Mouse (Mus musculus) left cerebral cortex, postnatal 4 days (tissue): Measurements from ENCODE around the gene Olfr1342. TPM values are rescaled to one million over a fixed set of nuclear protein-coding genes. Genes with fewer than 3 reads are reported as not detected.
A peak's percentile ranks its signal among the peaks of the same experiment; 100 is the strongest.

Source experiments
- DNase-seq: peaks from one replicate; pipeline ENCODE4 v3.0.0-alpha.2; 2022
- intact Hi-C: fragments of 180-260 bp; cut with DNase I; formaldehyde crosslinking; loops from one replicate; pipeline ENCODE4 v1.15.1; 2025
- total RNA-seq, 2 experiments: library from RNA; stranded (reverse); gene quantifications; 2 replicates each; pipeline ENCODE4 v1.2.3; 2021

Olfr1342 gene
- total RNA-seq, result not detected

DNA sequence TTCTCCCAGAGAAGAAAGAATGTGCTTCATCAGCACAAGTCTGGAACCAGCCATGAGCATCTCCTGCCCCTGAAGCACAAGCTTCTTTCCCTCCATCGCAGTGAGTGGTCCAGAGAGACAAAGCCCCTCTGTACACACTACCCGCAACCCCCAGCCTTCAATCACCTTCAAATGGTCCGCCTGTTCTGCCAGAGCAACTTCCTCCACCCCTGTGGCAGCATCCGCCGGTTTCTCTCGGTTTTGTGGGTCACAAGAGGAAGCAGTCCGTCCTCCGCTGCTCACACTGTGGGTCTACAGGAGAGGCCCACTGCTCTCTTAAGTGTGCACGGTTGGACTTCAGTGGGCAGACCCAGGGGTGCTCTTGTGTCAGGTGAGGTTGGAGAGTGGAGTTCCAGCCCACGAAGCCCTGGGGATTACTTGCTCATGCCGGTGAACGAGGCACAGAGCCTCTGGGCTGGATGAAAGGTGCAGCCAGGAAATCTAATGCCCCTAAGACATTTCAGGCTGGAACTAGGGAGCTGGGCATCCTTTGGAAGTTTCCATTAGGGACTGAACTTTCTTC, at the start of gene Olfr1342:
Gene Olfr1342 (minus strand): TSS at position 345 of the 562 bp plus-strand sequence.
- DNase-seq, result no peak
- intact Hi-C loops, result no loop called here

DNA sequence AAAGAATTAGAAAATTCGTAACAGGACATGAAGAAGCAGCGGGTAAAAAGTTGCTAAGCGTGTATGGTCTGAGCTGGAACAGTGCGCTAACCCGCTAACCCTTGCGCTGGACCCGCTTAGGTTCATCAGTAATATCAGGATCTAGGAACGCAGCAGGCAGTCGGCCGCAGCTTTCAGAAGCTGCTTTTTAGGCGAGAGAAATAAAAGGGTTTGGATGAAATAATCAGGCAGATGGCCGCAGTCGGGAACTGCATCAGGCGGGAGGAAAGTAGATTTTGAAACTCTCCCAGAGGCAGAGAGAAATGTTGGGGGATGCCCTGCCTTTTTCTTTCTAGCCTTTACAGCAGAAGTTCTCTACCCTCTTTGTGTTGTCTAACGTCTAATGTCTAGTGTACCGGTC, 49.3 kb upstream of the Olfr1342 start:
- intact Hi-C loops, result no loop called here
- DNase-seq, result peak; percentile 6

DNA sequence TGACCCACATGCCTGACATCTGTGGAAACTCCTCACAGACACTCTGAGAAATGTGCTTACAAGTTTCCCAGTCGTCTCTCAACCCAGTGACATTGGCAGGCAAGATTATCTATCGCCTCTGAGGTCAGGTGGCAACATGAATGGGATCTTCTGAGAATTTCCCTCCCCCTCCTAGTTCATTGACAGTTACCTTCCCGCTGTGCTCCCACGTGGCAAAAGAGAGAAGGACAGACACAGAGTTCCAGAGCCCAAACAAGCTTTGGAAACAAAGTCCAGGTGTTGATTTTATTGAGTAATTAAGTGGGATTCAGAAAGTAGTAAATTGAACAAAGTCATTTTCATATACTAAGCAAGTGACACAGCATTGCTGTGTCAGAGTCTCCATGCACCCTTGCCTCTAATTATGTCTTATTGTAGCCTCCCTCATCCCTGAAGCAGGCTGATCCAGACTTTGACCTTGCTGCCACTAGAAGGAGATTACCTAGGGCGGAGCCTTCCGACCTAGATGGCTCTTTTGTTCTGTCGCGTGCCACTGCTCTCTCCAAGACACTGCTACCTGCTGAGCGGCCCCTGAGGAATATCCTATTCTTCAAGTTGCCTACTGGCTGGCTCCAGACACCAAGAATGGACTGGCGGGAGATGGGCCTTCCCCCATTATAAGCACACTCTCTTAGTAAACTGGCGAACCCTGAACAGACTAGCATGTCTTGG, 48.6 kb upstream of the Olfr1342 start:
- intact Hi-C loops, result no loop called here
- DNase-seq, result no peak

DNA sequence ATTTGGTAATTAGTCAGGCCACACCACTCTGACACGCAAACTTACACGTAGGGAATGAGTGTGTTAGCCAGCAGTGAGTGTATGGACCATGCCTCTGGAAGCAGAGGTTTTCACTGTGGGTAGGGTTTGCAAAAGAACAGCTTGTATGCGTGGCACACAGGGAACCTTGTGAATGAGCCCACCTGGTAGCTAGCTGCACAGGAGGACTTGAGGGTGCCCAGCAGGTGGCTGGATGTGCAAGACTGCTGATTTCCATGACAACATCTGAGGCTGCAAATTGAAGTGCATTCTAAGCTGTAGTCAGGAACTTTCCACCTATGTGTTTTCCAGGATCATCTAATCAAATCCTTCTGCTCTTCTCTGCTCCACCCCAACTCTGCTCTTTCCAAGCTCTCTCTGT, 47.0 kb upstream of the Olfr1342 start:
- DNase-seq, result no peak
- intact Hi-C loops, result loop anchor here (10.0 kb wide), 1 partner anchor 45 kb away; the partner anchor contains the start of gene Olfr1337

DNA sequence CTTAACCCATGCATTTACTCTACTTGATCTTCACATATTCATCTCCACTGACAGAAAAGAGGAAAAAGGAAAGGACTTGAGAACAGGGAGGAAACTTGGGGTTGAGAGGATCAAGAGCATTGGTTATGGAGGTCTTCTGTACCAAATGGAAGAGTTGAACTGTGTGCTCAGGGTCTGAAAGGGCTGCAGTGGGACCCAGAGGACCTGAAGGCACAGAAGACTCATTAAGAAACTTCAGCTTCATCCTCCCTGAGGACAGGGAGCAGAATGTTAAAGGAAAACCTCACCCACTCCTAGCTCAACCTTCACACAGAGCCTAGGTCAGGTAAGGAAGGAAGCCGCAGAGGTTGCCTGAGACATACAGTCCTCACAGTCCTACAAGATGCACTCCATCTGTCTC, 39.3 kb upstream of the Olfr1342 start, which contains the start of gene Olfr1339:
Gene Olfr1339 (plus strand): TSS at position 301 of the 400 bp plus-strand sequence.
- DNase-seq, result no peak
- intact Hi-C loops, result loop anchor here (10.0 kb wide), 1 partner anchor 53 kb away; the partner anchor contains the start of gene Olfr1337

DNA sequence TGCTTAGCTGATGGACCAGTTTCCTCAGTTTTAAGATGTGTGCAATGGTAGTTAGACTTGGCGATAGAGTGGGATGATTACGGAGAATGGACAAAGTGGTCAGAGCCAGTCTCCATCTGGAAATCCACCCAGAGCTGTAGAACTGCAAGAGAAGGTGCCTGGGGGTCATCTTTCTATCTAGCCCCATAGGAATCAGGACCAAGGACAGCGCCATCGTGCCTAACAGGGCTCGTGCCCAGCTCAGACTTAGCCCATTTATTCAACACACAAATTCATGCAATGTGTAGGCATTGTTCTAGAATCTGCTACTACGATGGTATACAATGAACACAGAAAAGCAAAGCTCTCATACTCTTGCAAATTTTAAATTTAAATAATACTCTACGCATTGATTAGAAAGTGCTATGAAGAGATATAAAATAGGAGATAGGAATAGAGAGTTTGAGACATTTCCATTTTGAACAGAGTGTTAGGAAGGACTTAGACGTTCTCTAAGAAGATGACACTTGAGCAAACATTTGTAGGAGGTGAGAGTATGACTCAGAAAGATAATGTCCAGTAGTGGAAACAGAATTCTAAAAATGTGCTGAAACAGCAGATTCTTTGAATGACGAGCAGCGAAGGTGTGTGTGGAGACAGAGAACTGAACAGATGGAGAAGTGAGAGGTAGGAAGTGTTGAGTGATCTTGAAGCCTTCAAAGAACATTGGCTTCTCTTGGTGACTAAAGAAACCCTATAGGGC, 29.4 kb upstream of the Olfr1342 start:
- no peak for DNase-seq
- intact Hi-C loops, result no loop called here

DNA sequence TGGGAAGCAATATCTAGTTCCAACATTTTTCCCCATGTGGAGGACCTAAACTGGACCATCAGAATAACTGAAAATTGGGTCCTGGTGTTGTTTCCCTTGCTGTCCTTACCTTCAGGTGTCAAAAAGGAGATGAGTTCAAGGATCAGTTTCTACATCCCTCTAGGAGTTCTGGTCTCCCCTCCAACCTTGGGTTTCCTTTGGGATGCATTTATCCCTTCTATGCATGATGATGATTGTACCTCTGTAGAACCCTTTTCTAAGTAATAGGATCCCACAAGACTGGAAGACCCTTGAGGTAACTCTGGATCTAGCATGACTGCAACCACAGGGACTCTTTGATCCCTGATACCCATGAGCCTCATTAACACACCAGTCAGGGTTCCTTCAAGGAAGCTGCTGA, 27.3 kb upstream of the Olfr1342 start, which contains the start of gene Olfr1340:
Gene Olfr1340 (plus strand): TSS at position 301 of the 400 bp plus-strand sequence.
- no peak for DNase-seq
- intact Hi-C loops, result no loop called here

DNA sequence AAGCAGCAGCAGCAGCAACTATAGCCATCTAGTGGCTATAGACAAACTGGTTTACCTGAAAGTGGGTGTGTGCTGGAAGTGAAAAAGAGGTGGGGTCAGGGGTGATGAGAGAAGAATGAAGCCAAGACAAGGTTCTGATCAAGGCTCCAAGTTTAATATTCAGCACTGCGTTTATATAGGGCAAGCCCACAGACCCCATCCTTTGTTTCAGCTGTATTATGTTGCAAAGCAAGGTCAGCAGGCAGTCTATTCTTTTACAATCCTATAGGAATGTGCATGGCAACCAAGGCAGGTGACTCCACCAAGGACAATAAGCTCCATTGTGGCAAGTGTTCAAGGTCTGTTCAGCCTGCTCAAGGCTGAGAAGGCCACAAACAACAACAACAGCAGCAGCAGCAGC, 19.1 kb upstream of the Olfr1342 start:
- intact Hi-C loops, result no loop called here
- DNase-seq, result no peak

DNA sequence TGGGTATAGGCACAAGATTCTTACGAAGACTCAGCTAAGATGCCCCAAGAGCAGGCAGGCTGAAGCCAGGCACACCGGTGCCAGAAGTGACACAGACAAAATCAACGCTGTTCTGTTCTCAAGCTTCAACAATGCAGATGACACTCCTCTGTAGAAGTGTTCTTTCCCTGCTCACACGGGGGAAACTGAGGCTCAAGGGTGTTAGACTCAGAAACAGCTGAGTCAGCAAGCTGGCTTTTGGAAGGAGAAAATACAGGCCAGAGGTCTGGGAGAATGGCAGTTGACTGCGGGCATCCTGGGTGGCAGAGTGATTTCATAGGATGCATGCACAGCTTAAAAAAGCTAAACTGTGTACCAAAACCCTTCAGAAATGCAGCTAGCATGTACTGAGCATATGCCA, 15.5 kb upstream of the Olfr1342 start:
- no peak for DNase-seq
- intact Hi-C loops, result no loop called here

DNA sequence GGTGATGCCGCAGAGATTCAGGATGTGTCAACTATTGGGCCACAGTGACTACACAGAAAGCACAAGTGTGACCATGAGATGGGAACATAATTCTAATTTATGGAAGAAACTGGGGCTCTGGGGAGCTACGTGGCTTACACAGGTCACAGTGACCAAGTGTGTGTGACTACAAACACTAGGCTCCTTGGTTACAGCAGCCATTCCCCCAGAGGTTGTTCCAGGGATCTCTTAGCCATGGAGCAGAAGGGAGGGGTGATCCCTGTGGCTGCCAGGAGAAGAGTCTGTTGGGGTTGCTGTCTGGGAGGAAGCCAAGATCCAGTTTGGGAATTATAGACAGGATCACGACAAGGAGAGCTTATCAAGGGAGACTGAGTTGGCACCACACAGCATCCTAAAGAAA, 10.7 kb upstream of the Olfr1342 start, which contains the start of gene Olfr1341:
Gene Olfr1341 (plus strand): TSS at position 301 of the 400 bp plus-strand sequence.
- intact Hi-C loops, result no loop called here
- no peak for DNase-seq

DNA sequence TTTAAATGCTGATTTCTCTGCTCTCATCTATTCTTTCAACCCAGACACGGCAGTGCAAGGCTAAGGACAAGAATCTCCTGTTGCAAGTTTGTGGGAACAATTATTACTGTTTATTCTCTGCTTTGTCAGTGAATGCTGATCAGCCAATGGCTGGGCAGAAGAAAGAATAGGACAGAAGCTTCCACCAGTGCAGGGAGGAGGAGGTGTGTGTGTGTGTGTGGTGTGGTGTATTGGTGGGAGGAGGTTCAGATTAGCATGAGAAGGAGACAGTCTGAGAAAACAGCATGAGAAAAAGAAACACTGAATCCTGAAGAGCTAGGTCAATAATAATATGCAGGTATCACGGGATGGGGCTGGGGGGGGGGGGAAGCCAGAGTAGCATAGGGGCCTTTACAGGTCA, 1.3 kb upstream of the Olfr1342 start:
- DNase-seq, result no peak
- intact Hi-C loops, result no loop called here

DNA sequence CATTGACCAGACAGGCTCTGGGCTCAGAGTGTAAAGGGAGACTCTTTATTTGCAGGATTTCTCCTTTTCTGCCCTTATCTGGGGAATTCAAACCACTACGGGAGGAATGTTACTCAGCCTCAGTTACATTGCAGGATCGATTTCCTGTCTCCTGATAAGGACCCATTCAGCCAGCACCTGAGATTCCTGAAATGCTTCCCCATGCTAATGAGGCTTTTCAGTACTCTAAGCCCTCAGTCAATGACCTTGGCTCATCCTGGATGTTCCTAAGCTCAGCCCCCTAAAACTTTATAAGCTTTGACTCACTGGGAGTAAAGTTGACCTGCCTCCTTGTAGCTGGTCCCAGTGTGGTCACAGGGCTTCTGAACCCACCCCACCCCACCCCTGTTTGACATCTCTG, 5.5 kb downstream of the Olfr1342 start:
- DNase-seq, result no peak
- intact Hi-C loops, result no loop called here

DNA sequence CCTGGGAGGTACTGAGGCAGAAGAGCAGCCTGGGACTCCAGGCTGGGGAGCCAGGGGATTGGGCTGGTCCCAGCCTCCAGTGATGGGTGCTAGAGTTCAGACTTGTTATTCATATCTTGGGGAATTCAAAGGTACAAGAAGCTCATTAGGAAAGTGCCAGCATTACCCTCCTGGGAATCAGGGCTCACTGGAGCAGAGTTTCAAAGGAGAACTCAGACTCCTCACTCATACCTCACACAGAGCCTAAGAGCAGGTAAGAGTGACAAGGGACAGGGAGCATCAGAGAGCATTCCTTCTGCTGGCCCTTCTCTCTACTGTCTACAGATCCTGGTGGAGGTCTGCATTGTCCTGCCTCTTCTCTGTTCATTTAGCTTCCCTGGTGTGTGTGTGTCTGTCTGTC, 33.9 kb downstream of the Olfr1342 start, which contains the start of gene Olfr62:
Gene Olfr62 (plus strand): TSS at position 301 of the 400 bp plus-strand sequence.
- DNase-seq, result no peak
- intact Hi-C loops, result no loop called here

DNA sequence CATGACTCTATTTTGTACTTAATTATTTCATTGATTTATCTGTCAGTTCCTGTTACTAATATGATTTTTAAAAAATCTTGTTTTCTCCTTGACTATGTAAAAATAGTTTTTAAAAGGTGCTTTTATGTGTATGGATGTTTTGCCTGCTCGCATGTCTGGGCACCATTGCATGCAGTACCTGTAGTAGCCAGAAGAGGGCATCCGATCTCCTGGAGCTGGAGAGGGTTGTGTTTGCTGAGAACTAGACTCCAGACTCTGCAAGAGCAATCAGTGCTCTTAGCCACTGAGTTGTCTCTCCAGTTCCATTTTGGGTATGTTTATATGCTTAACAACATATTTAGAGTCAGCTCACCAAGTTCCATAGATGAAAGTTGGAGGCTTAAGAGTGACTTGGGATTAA, 47.3 kb downstream of the Olfr1342 start:
- intact Hi-C loops, result loop anchor here (5.0 kb wide), 1 partner anchor 347 kb away; no protein-coding TSS in a partner anchor
- DNase-seq, result peak; percentile 64

DNA sequence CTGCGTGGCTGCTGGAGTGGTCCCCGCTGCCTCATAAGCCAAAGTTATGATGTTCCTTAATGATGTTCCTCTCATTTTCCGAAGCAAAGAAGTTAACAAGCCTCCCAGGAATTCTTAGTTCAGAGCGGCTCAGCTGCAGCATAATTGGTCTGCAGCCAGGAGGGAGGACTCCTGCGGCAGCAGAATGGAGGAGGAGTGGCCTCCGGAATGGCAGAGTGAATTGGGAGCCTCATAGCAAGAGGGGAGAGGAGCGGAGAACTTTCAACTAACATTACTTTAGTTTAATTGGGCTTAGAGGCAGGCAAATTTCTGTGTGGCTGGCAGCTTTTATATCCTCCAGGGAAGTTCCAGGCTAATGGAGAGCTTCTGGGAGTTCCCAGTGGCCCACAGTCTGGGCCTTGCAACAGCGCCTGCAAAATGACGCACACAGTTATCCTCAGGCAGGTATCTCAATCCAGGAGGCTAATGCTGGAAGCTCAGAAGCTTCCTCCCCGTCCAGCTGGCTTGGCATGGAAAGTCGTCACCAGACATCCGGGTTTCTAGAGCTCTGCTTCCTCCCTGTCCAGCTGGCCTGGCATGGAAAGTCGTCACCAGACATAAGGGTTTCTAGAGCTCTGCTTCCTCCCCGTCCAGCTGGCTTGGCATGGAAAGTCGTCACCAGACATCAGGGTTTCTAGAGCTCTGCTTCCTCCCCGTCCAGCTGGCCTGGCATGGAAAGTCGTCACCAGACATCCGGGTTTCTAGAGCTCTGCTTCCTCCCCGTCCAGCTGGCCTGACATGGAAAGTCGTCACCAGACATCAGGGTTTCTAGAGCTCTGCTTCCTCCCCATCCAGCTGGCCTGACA, 50.0 kb downstream of the Olfr1342 start:
- intact Hi-C loops, result no loop called here
- DNase-seq, result peak; percentile 17

Other genes starting within 250 kb of the Olfr1342 start
- gene Mpl, start 235.2 kb downstream of the Olfr1342 start, total RNA-seq, result not detected
- 10 to 100 TPM; 14.4 to 15.2 TPM for gene Tie1, start 202.7 kb downstream of the Olfr1342 start, total RNA-seq
- gene 2610528J11Rik, start 165.8 kb downstream of the Olfr1342 start, total RNA-seq, result under 1 TPM in 1 of 2 experiments, not detected in 1; 0.38 TPM
- gene Tmem125, start 148.7 kb downstream of the Olfr1342 start, total RNA-seq, result 1 to 10 TPM in 1 of 2 experiments, under 1 TPM in 1; 0.34 to 1.0 TPM
- gene Cfap57, start 72.0 kb downstream of the Olfr1342 start, total RNA-seq, result 1 to 10 TPM in 1 of 2 experiments, under 1 TPM in 1; 0.97 to 1.3 TPM
- gene Ebna1bp2, start 72.0 kb downstream of the Olfr1342 start, total RNA-seq, result 10 to 100 TPM; 72.4 to 76.5 TPM
- not detected for gene Olfr62, start 33.8 kb downstream of the Olfr1342 start, total RNA-seq
- gene Olfr1341, start 10.8 kb upstream of the Olfr1342 start, total RNA-seq, result not detected
- not detected for gene Olfr1340, start 27.4 kb upstream of the Olfr1342 start, total RNA-seq
- not detected for gene Olfr1339, start 39.4 kb upstream of the Olfr1342 start, total RNA-seq
- not detected for gene Olfr1338, start 66.0 kb upstream of the Olfr1342 start, total RNA-seq
- gene Olfr1337, start 89.8 kb upstream of the Olfr1342 start, total RNA-seq, result not detected
- gene Olfr1335, start 117.2 kb upstream of the Olfr1342 start, total RNA-seq, result not detected
- gene Olfr1333, start 143.5 kb upstream of the Olfr1342 start, total RNA-seq, result not detected
- gene Olfr1331, start 171.9 kb upstream of the Olfr1342 start, total RNA-seq, result not detected
- not detected for gene Olfr1330, start 195.8 kb upstream of the Olfr1342 start, total RNA-seq
- gene Olfr1329, start 224.7 kb upstream of the Olfr1342 start, total RNA-seq, result not detected
- gene Olfr1328, start 245.9 kb upstream of the Olfr1342 start, total RNA-seq, result not detected